Mouse (Mus musculus): ENCODE data around the gene Zfp740. TPM values are rescaled to one million over a fixed set of nuclear protein-coding genes. Genes with fewer than 3 reads are reported as not detected.

Zfp740 gene
- polyA plus RNA-seq, 1 experiment from 2014 or later, result 49.6 TPM

DNA sequence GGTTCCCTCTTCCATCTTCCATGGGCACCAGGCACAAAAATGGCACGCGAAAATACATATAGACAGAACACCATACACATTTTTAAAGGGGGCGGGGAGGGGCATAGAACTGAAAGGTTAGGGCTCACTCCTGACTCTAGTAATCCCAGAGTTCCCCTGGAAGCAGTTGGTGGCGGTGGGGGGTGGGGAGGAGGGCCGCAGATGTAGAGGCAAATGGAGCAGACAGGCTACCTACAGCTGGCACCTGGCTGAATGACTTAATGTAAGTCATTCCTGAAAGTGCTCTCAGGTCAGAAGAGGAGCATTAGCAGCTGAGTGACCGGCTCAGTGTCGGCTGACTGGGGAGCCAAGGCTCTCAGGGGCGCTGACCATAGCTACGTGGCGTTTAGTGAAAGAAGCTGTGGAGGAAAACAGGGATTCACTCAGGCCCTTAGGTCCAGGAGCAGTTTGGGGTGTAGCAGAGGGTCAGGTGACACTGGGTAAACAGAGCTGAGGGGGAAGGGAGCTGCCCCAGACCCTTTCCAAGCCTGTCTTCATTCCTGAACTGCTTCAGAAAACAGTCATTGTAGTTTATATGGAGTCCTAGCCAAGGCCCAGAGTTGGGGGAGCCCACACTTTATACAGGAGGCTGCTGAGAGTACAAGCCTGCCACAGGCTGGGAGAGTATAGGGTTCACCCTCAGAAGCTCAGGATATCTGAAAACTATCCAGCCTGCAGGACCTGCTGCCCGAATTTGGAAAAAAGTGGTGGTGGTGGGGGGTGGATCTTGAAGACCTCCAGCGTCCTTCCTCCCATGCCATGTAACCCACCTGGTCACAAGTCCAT is 39.6 kb downstream of the Zfp740 start:
- Histone ChIP-seq H3K9ac (ENCODE audit: low read length) (peak overlapping the region; percentile 68), H3K27ac (ENCODE audit: low read length) (peak overlapping the region; percentile 79), H3K4me1 (ENCODE audit: control insufficient read depth, insufficient read depth, low read length) (peaks cover 32% of the 10 kb centered on the region), H3K36me3 (ENCODE audit: control insufficient read depth, insufficient read depth, low read length) (0 out of 2 replicates have a peak, but pooled peaks cover 4% of the 10 kb centered on the region), H3K9me3 (replicated peaks; ENCODE audit: control insufficient read depth, low read length) (no peaks in the 10 kb centered on the region), H3K4me3 (replicated peaks; ENCODE audit: low read length) (no peak overlapping the region), H3K27me3 (ENCODE audit: control insufficient read depth, insufficient read depth, low read length) (no peaks in the 10 kb centered on the region), H3K4me2 (ENCODE audit: low read depth, low read length) (peak overlapping the region; percentile 69)
- ATAC-seq (ENCODE audit: insufficient read depth, low FRiP score), result no peak
- 45% methylated on average over 12 of the region's 12 CpGs for WGBS

DNA sequence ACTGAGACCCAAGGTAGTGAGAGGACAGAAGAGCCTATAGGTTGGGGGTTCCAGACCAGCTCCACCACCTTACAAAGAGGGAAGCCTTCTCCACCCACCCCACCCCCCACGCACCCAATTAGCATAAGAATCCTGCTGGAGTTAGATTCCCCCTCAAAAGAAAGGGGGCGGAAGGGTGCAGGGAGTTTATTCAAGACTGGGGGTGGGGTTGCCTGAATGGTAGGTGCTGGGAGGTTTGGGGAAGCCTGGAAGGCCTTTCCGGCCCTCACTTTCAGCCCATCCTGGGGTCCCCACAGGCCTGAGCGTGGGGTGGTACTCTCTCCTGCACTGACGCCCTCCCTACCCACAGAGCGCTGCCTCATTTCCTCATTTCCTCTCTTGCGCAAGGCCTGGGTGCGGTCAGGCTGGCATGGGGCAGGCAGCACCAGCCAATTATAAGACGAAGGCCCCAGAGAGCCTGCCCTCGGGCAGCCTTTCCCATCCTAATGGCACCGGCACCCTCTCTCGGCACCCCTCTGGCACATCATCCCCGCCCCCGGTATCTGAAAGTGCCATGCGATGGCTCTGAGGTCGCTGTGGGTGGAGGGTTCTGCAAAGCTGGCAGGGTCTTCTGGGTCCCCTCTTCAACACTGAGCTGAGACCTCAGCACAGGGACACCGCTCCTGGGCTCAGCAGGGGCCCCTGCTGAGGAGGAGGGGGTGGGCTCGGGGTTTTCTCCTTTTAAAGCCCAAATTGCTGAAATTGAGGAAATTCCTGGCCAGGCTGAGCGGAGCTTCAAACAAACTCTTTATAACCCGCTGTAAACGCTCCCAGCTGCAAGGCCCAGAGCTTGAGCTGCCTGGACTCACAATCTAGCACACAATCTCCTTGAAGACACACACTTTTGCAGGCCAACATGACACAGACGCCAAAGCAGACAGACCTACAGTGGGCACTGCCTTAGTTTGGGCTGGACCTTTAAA is 40.5 kb downstream of the Zfp740 start:
- peak overlapping the region; percentile 79 for H3K27ac ChIP-seq (ENCODE audit: low read length)
- peaks cover 35% of the 10 kb centered on the region for H3K4me1 ChIP-seq (ENCODE audit: control insufficient read depth, insufficient read depth, low read length)
- WGBS, result 24% methylated on average over 22 of the region's 22 CpGs
- peak overlapping the region; percentile 67 for H3K4me3 ChIP-seq (replicated peaks; ENCODE audit: low read length)
- ATAC-seq (ENCODE audit: insufficient read depth, low FRiP score), result no peak
- H3K9me3 ChIP-seq (replicated peaks; ENCODE audit: control insufficient read depth, low read length), result no peaks in the 10 kb centered on the region
- peak overlapping the region; percentile 68 for H3K9ac ChIP-seq (ENCODE audit: low read length)
- peak overlapping the region; percentile 69 for H3K4me2 ChIP-seq (ENCODE audit: low read depth, low read length)
- H3K27me3 ChIP-seq (ENCODE audit: control insufficient read depth, insufficient read depth, low read length), result no peaks in the 10 kb centered on the region
- 0 out of 2 replicates have a peak, but pooled peaks cover 4% of the 10 kb centered on the region for H3K36me3 ChIP-seq (ENCODE audit: control insufficient read depth, insufficient read depth, low read length)

DNA sequence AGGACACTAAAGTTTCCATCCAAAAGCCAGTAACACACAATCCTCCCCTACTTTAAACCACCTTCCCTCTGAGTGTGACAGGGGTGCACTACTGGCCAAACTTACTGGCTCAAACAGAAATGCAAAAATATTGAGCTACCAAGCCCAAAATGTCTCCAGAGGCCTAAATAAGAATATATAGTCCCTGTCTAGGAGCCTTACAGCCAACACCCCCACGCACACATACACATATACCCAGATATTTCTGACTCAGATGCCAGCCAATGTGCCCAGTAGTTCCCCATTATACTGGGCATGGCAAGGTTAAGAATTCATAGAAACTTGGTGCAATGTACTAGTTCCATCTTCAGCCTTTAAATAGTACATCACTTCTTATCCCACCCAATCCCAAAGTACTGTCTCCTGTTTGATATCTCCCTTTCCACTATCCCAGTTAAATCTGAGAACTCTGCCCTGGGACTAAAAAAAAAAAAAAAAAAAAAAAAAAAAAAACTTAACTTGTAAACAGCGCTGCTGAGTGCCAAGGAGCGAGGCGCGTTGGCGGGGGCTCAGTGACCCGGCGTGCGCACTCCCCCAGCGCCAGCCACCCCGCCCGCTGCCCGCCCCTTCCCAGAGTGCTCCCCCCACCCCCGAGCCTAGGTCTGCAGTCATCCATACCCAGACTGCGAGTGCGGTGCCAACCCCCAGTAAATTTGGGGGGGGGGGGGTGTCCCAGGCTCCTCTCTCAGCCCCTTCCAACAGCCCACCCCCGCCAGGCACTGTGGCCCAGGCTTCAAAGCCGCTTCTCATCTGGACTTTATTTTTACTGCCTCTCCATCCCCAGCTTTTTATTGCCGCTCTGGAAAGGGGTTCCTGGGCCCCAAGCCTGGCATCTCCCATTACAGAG is 41.5 kb downstream of the Zfp740 start:
- 11% methylated on average over 19 of the region's 19 CpGs for WGBS
- peak overlapping the region; percentile 67 for H3K4me3 ChIP-seq (replicated peaks; ENCODE audit: low read length)
- no peak for ATAC-seq (ENCODE audit: insufficient read depth, low FRiP score)
- H3K36me3 ChIP-seq (ENCODE audit: control insufficient read depth, insufficient read depth, low read length), result 0 out of 2 replicates have a peak, but pooled peaks cover 4% of the 10 kb centered on the region
- H3K4me2 ChIP-seq (ENCODE audit: low read depth, low read length), result peak overlapping the region; percentile 69
- H3K27ac ChIP-seq (ENCODE audit: low read length), result peak overlapping the region; percentile 99
- peak overlapping the region; percentile 88 for H3K9ac ChIP-seq (ENCODE audit: low read length)
- peaks cover 44% of the 10 kb centered on the region for H3K4me1 ChIP-seq (ENCODE audit: control insufficient read depth, insufficient read depth, low read length)
- no peaks in the 10 kb centered on the region for H3K27me3 ChIP-seq (ENCODE audit: control insufficient read depth, insufficient read depth, low read length)
- no peaks in the 10 kb centered on the region for H3K9me3 ChIP-seq (replicated peaks; ENCODE audit: control insufficient read depth, low read length)

DNA sequence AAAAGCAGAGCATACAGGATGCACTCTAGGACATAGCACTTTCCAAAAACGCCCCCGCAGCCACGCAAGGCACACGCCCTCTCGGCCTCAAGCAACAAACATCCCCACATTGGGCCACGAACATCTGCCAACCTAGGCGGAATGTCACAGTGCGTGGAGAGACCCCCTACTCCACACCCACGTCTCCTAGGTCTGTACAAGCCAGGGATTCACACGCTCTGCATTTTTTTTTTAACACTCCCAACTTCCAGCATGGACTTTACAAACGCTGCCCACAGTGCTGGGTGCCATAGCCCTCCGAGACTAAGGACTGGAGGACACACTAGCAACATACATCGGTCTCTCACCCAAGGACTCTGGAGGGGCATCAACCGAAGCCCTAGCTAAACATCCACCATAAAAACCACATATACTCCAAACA is 42.4 kb downstream of the Zfp740 start:
- 5% methylated on average over 14 of the region's 14 CpGs for WGBS
- Histone ChIP-seq H3K4me3 (replicated peaks; ENCODE audit: low read length) (peak overlapping the region; percentile 67), H3K27me3 (ENCODE audit: control insufficient read depth, insufficient read depth, low read length) (no peaks in the 10 kb centered on the region), H3K9me3 (replicated peaks; ENCODE audit: control insufficient read depth, low read length) (no peaks in the 10 kb centered on the region), H3K4me1 (ENCODE audit: control insufficient read depth, insufficient read depth, low read length) (peaks cover 53% of the 10 kb centered on the region), H3K4me2 (ENCODE audit: low read depth, low read length) (peak overlapping the region; percentile 69), H3K9ac (ENCODE audit: low read length) (peak overlapping the region; percentile 88), H3K36me3 (ENCODE audit: control insufficient read depth, insufficient read depth, low read length) (0 out of 2 replicates have a peak, but pooled peaks cover 3% of the 10 kb centered on the region), H3K27ac (ENCODE audit: low read length) (peak overlapping the region; percentile 99)
- no peak for ATAC-seq (ENCODE audit: insufficient read depth, low FRiP score)

DNA sequence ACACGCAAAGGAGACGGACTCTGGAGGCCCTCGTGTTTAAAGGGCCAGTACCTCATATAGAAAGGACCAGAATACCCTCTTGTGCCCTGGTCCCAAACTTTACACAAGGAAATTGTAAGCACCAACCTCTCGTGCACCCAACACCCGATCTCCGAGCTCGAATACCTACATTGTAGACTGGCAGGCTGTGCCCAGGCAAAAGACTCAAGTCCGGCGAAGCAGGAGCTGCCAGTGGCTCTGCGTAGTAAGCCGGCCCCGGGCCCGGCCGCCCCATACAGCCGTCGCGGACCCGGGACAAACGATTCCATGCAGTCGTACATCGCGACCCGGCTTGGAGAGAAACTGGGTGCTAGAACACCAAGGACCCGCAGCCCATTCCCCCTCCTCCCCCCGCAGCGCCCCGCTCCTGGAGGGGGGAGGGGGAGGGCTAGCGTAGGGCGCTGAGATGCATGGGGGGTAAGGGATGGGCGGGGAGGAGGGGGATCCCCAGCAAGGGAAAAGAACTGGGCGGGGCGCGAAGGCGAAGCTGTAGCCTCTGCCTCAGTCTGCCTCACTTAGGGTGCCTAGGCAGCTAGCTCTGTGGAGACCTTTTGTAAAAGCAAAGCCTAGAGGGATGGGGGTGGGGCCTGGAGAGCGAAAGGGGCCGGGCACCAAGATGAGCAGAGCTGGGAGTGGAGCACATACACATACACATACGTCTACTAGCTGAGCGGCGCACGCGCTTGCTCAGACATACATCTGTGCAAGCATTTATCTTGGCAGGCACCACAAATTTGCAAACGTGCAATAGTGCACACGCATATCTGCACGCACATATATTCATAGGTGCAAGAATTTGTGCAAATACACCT is 43.1 kb downstream of the Zfp740 start:
- Histone ChIP-seq H3K9ac (ENCODE audit: low read length) (peak overlapping the region; percentile 88), H3K4me3 (replicated peaks; ENCODE audit: low read length) (peak overlapping the region; percentile 67), H3K27ac (ENCODE audit: low read length) (peak overlapping the region; percentile 99), H3K4me1 (ENCODE audit: control insufficient read depth, insufficient read depth, low read length) (peaks cover 58% of the 10 kb centered on the region), H3K9me3 (replicated peaks; ENCODE audit: control insufficient read depth, low read length) (no peaks in the 10 kb centered on the region), H3K36me3 (ENCODE audit: control insufficient read depth, insufficient read depth, low read length) (no peaks in the 10 kb centered on the region), H3K4me2 (ENCODE audit: low read depth, low read length) (peak overlapping the region; percentile 69), H3K27me3 (ENCODE audit: control insufficient read depth, insufficient read depth, low read length) (no peaks in the 10 kb centered on the region)
- WGBS, result under 1% methylated on average over 40 of the region's 44 CpGs
- peak; percentile 76 for ATAC-seq (ENCODE audit: insufficient read depth, low FRiP score)

DNA sequence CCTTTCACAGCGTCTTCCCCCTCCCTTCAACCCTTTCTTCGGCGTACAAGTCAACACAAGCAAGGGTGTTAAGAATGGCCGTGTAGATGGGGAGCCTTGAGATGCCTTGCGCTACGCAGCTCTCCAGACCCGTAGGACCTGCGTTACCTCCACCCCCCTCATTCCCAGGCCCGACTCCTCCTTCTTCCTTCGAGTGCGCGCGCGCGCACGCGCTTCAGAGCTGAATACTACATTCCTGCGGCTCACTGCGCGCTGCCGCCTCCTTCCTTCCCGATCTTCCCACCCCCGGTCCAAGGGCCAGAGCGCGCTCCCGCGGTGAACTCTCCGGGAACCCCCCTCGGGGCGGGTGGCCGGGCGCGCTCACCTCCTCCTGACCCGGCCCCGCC is 43.8 kb downstream of the Zfp740 start:
- Histone ChIP-seq H3K4me2 (ENCODE audit: low read depth, low read length) (peak overlapping the region; percentile 69), H3K4me3 (replicated peaks; ENCODE audit: low read length) (peak overlapping the region; percentile 67), H3K9me3 (replicated peaks; ENCODE audit: control insufficient read depth, low read length) (no peaks in the 10 kb centered on the region), H3K4me1 (ENCODE audit: control insufficient read depth, insufficient read depth, low read length) (peaks cover 59% of the 10 kb centered on the region), H3K36me3 (ENCODE audit: control insufficient read depth, insufficient read depth, low read length) (no peaks in the 10 kb centered on the region), H3K27me3 (ENCODE audit: control insufficient read depth, insufficient read depth, low read length) (no peaks in the 10 kb centered on the region), H3K9ac (ENCODE audit: low read length) (peak overlapping the region; percentile 88), H3K27ac (ENCODE audit: low read length) (peak overlapping the region; percentile 99)
- under 1% methylated on average over 35 of the region's 35 CpGs for WGBS
- peak; percentile 78 for ATAC-seq (ENCODE audit: insufficient read depth, low FRiP score)

DNA sequence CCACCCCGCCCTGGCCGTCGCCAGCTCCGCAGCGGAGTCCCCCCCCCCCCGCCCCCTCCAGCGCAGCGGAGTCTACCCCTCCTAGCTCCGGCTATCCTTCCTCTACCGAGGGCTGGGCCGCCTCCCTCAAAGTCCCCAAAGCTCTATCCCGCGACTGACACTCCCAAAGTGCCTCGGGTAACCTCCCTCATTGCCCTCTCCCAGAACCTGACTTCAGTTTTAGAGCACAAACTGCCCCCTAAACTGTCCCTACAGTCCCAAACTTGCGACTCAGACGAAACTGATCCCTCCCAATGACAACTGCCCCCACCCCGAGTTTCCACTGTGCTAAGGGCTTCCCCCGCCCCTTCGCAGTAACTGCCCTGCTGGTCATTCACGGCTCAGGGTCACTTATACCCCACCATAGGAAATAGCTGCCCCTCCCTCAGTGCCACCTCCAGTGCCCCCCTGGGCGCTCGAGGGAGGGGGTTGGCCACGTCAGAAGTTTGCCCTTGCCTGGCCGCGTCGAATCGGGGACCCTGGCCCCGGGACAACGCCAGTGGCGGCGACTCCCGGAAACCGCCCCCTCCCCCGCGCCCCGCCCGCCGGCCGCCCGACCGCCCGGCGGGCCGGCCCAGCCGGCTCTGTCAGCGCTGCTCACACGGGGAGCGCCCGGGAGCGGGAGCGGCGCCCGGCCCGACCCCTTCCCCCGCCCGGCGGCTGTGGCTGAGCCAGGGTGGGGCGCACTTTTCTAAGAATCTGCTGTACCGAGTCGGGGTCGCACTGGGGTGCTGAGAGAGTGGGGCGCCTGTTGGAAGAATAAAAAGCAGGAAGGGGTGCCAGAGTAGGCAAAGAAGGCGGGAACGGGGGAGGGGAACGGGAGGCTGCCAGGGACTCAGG is 44.4 kb downstream of the Zfp740 start:
- Histone ChIP-seq H3K27me3 (ENCODE audit: control insufficient read depth, insufficient read depth, low read length) (no peaks in the 10 kb centered on the region), H3K27ac (ENCODE audit: low read length) (peak overlapping the region; percentile 99), H3K9me3 (replicated peaks; ENCODE audit: control insufficient read depth, low read length) (no peaks in the 10 kb centered on the region), H3K4me3 (replicated peaks; ENCODE audit: low read length) (peak overlapping the region; percentile 67), H3K4me1 (ENCODE audit: control insufficient read depth, insufficient read depth, low read length) (peaks cover 57% of the 10 kb centered on the region), H3K36me3 (ENCODE audit: control insufficient read depth, insufficient read depth, low read length) (no peaks in the 10 kb centered on the region), H3K9ac (ENCODE audit: low read length) (peak overlapping the region; percentile 88), H3K4me2 (ENCODE audit: low read depth, low read length) (peak overlapping the region; percentile 69)
- peak; percentile 68 for ATAC-seq (ENCODE audit: insufficient read depth, low FRiP score)
- under 1% methylated on average over 58 of the region's 65 CpGs for WGBS
